Mouse (Mus musculus) ES-E14 (cell line): ENCODE measurements at regions not wholly inside any gene's neighbourhood (a gene's known extent, or its start where the extent isn't known, plus 50 kb on each side); places are given as distances from the start of the nearest gene placed in this dataset.

Experiments used
- DNase-seq: peaks from one replicate; pipeline ENCODE4 v3.0.0-alpha.2; 2013; ENCODE audit warnings: low read depth, low spot score
- H3K27ac ChIP-seq: 2 replicates; pipeline ENCODE4 v1.5.1; 2012; ENCODE audit warnings: low read depth, mild to moderate bottlenecking, low read length, moderate library complexity, mixed read lengths; ENCODE audit not compliant: poor library complexity, insufficient read depth, severe bottlenecking
- H3K36me3 ChIP-seq: 2 replicates; pipeline ENCODE4 v1.6.1; 2012; ENCODE audit warnings: mild to moderate bottlenecking, low read length, moderate library complexity, mixed read lengths; ENCODE audit not compliant: control insufficient read depth, poor library complexity, insufficient read depth, severe bottlenecking
- H3K4me1 ChIP-seq, 2 experiments: fragments of 150-350 bp in 1 of 2; sonication (generic) in 1 of 2; 2 replicates each; pipeline ENCODE4 v1.6.1; 2012; ENCODE audit warnings: low read length in 2 of 2, mild to moderate bottlenecking in 1 of 2, mixed read lengths in 1 of 2; ENCODE audit not compliant: control insufficient read depth in 2 of 2, insufficient read depth in 2 of 2, poor library complexity in 1 of 2
- H3K4me3 ChIP-seq, 2 experiments: fragments of 150-350 bp in 1 of 2; sonication (generic) in 1 of 2; 2 replicates each; pipeline ENCODE4 v1.5.1; 2012; ENCODE audit warnings: low read length in 2 of 2, low read depth in 1 of 2, mild to moderate bottlenecking in 1 of 2, mixed read lengths in 1 of 2; ENCODE audit not compliant: insufficient read depth in 1 of 2, poor library complexity in 1 of 2, severe bottlenecking in 1 of 2
- H3K9ac ChIP-seq: 2 replicates; pipeline ENCODE4 v1.6.1; 2012; ENCODE audit warnings: low read depth, mild to moderate bottlenecking, low read length, mixed read lengths; ENCODE audit not compliant: poor library complexity, insufficient read depth, severe bottlenecking
- H3K9me3 ChIP-seq: fragments of 150-350 bp; sonication (generic); 2 replicates; pipeline ENCODE4 v1.6.1; 2012; ENCODE audit warnings: low read depth, mild to moderate bottlenecking, low read length; ENCODE audit not compliant: control insufficient read depth, insufficient read depth
- CHD2 ChIP-seq: IDR thresholded peaks from 2 replicates; pipeline ENCODE4 v1.6.1; 2014; ENCODE audit warnings: mild to moderate bottlenecking, low read depth, low read length, inconsistent platforms
- HCFC1 ChIP-seq: IDR thresholded peaks from 2 replicates; pipeline ENCODE4 v1.6.1; 2012; ENCODE audit warnings: low read length, inconsistent platforms, borderline replicate concordance; ENCODE audit not compliant: insufficient read depth
- MAFK ChIP-seq: IDR thresholded peaks from 2 replicates; pipeline ENCODE4 v1.6.1; 2014; ENCODE audit warnings: mild to moderate bottlenecking, low read depth, low read length, inconsistent platforms; ENCODE audit not compliant: insufficient read depth
- ZC3H11A ChIP-seq: IDR thresholded peaks from 2 replicates; pipeline ENCODE4 v1.6.1; 2012; ENCODE audit warnings: low read depth, mild to moderate bottlenecking, inconsistent platforms, low read length, borderline replicate concordance
- ZNF384 ChIP-seq: IDR thresholded peaks from 2 replicates; pipeline ENCODE4 v1.6.1; 2012; ENCODE audit warnings: low read depth, low read length, inconsistent platforms
- in situ Hi-C, 2 experiments: fragments of 600-800 bp; cut with MboI; formaldehyde crosslinking; loops; one replicate each; pipeline ENCODE4 v1.15.1; 2025; ENCODE audit warnings: low sequenced_read_pairs in 2 of 2, inconsistent platforms in 1 of 2; ENCODE audit not compliant: unreplicated experiment in 2 of 2

DNA sequence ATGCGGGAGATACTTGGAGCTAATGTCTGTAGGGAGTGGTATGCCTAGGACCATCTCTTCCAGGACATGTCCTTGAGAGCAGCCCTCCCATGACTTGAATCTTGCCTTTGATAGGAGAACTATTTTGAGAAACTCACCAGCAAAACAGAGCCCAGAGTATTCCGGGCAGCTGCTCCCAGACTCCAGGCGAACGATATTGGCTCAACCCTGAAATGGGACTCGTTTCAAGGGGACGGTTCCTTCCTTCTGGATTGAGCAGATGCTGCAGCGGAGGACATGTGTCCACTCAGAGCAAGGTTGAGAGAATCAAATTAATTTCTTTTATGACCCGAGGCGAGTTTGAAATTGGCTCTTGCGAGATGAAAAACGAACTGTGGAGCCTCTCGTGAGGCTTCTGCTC lies 105.7 kb downstream of the Nucb2 start:
- DNase-seq, result no peak
- in situ Hi-C loops, result no loop called here
- Histone ChIP-seq H3K9me3 (no peaks in the 10 kb centered on the region), H3K4me3 (no peak overlapping the region), H3K9ac (no peak overlapping the region), H3K27ac (no peak overlapping the region), H3K4me1 (peaks cover 0 to 6% of the 10 kb centered on the region in 2 experiments; a peak in 3 of 4 replicates), H3K36me3 (no peaks in the 10 kb centered on the region)
- no peak for TF ChIP-seq ZNF384

DNA sequence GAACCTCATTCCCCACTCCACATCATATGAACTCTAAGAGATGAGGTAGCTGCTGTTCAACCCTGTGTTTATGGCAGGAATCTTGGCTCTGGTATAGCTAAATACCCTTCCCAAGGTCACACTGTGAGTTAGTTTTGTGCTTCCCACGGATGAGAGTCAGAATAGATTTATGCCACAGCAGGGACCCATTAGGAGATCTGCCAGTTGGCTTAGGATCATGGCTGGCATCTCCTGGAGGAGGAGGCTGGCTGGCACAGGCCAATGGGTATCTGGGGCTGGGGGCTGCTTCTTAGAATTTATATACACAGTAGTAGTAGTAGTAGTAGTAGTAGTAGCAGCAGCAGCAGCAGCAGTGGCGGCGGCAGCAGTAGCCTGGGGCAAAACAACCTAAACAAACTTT lies 111.8 kb downstream of the Nucb2 start:
- Histone ChIP-seq H3K9ac (no peak overlapping the region), H3K4me3 (no peak overlapping the region), H3K9me3 (no peaks in the 10 kb centered on the region), H3K4me1 (no peaks in the 10 kb centered on the region), H3K36me3 (no peaks in the 10 kb centered on the region), H3K27ac (no peak overlapping the region)
- TF ChIP-seq CHD2 (no peak), ZNF384 (no peak), HCFC1 (no peak), ZC3H11A (no peak), MAFK (no peak)
- DNase-seq, result no peak
- in situ Hi-C loops, result no loop called here

- Histone ChIP-seq H3K27ac (no peak overlapping the region), H3K9me3 (no peaks in the 10 kb centered on the region), H3K36me3 (no peaks in the 10 kb centered on the region), H3K9ac (no peak overlapping the region), H3K4me1 (no peaks in the 10 kb centered on the region), H3K4me3 (no peak overlapping the region)
- no peak for DNase-seq
- TF ChIP-seq ZC3H11A (no peak), HCFC1 (no peak), MAFK (no peak), CHD2 (no peak), ZNF384 (no peak)
- in situ Hi-C loops, result no loop called here
Observed at GRCm38 (mm10) chr7:116619636-116620035, 115.5 kb downstream of the Nucb2 start.

- TF ChIP-seq ZC3H11A (no peak), ZNF384 (no peak), MAFK (no peak), HCFC1 (no peak), CHD2 (no peak)
- no peaks in the 10 kb centered on the region for H3K36me3 ChIP-seq
- H3K4me3 ChIP-seq, result no peak overlapping the region
- H3K9ac ChIP-seq, result no peak overlapping the region
- no peaks in the 10 kb centered on the region for H3K4me1 ChIP-seq
- in situ Hi-C loops, result no loop called here
- H3K9me3 ChIP-seq, result no peaks in the 10 kb centered on the region
- no peak for DNase-seq
- H3K27ac ChIP-seq, result no peak overlapping the region
Observed at GRCm38 (mm10) chr7:116620381-116620780, 116.2 kb downstream of the Nucb2 start.

GRCm38 (mm10) chr7:116633210-116633609 lies 129.0 kb downstream of the Nucb2 start:
- Histone ChIP-seq H3K27ac (no peak overlapping the region), H3K4me3 (no peak overlapping the region), H3K4me1 (no peaks in the 10 kb centered on the region), H3K9me3 (no peaks in the 10 kb centered on the region), H3K9ac (no peak overlapping the region), H3K36me3 (no peaks in the 10 kb centered on the region)
- no peak for DNase-seq
- TF ChIP-seq ZC3H11A, result no peak
- TF ChIP-seq HCFC1, result no peak
- TF ChIP-seq ZNF384, result no peak
- no peak for TF ChIP-seq MAFK
- TF ChIP-seq CHD2, result no peak
- in situ Hi-C loops, result loop anchor here in 1 of 2 experiments (10.0 kb wide), 1 partner anchor 62 kb away; no protein-coding TSS in a partner anchor
